Mouse (Mus musculus) layer of hippocampus, adult 9-10 months (tissue): Measurements from ENCODE around the gene Coro1b.

Source experiments
- DNase-seq: peaks from one replicate; pipeline ENCODE4 v3.0.0; 2022; ENCODE audit warnings: low spot score

Coro1b gene

GRCm38 (mm10) chr19:4148491-4148806 lies at the start of gene Coro1b:
Gene Coro1b, plus strand, starts transcription at chr19:4148619.
- DNase-seq: peak; percentile 82

GRCm38 (mm10) chr19:4099056-4099455 lies 49.4 kb upstream of the Coro1b start:
- peak; percentile 87 for DNase-seq

- no peak for DNase-seq
Observed at GRCm38 (mm10) chr19:4099837-4100717, 48.3 kb upstream of the Coro1b start, which contains the start of gene Pitpnm1. Gene Pitpnm1, plus strand, starts transcription at chr19:4099998.

GRCm38 (mm10) chr19:4100718-4101261 lies 47.6 kb upstream of the Coro1b start:
- DNase-seq: no peak

- DNase-seq: no peak
Observed at GRCm38 (mm10) chr19:4101466-4101865, 47.0 kb upstream of the Coro1b start.

GRCm38 (mm10) chr19:4102049-4102448 lies 46.4 kb upstream of the Coro1b start:
- DNase-seq: no peak

- DNase-seq: no peak
Observed at GRCm38 (mm10) chr19:4102626-4103025, 45.8 kb upstream of the Coro1b start.

- DNase-seq: no peak
Observed at GRCm38 (mm10) chr19:4103294-4103693, 45.1 kb upstream of the Coro1b start.

GRCm38 (mm10) chr19:4103792-4104191 lies 44.6 kb upstream of the Coro1b start:
- no peak for DNase-seq

GRCm38 (mm10) chr19:4104675-4105194 lies 43.7 kb upstream of the Coro1b start:
- DNase-seq: no peak

- DNase-seq: no peak
Observed at GRCm38 (mm10) chr19:4106654-4107053, 41.8 kb upstream of the Coro1b start.

GRCm38 (mm10) chr19:4108535-4108934 lies 39.9 kb upstream of the Coro1b start:
- DNase-seq: no peak

- no peak for DNase-seq
Observed at GRCm38 (mm10) chr19:4112063-4112960, 36.1 kb upstream of the Coro1b start.

- DNase-seq: peak; percentile 73
Observed at GRCm38 (mm10) chr19:4113186-4113805, 35.1 kb upstream of the Coro1b start.

- no peak for DNase-seq
Observed at GRCm38 (mm10) chr19:4113806-4114230, 34.6 kb upstream of the Coro1b start.

GRCm38 (mm10) chr19:4114551-4114950 lies 33.9 kb upstream of the Coro1b start:
- DNase-seq: no peak

GRCm38 (mm10) chr19:4115144-4115543 lies 33.3 kb upstream of the Coro1b start:
- no peak for DNase-seq

- no peak for DNase-seq
Observed at GRCm38 (mm10) chr19:4115816-4116215, 32.6 kb upstream of the Coro1b start.

GRCm38 (mm10) chr19:4117006-4117405 lies 31.4 kb upstream of the Coro1b start:
- no peak for DNase-seq

GRCm38 (mm10) chr19:4118350-4118749 lies 30.1 kb upstream of the Coro1b start:
- DNase-seq: no peak

- no peak for DNase-seq
Observed at GRCm38 (mm10) chr19:4119716-4120487, 28.5 kb upstream of the Coro1b start.
